In the genomic region with DNA sequence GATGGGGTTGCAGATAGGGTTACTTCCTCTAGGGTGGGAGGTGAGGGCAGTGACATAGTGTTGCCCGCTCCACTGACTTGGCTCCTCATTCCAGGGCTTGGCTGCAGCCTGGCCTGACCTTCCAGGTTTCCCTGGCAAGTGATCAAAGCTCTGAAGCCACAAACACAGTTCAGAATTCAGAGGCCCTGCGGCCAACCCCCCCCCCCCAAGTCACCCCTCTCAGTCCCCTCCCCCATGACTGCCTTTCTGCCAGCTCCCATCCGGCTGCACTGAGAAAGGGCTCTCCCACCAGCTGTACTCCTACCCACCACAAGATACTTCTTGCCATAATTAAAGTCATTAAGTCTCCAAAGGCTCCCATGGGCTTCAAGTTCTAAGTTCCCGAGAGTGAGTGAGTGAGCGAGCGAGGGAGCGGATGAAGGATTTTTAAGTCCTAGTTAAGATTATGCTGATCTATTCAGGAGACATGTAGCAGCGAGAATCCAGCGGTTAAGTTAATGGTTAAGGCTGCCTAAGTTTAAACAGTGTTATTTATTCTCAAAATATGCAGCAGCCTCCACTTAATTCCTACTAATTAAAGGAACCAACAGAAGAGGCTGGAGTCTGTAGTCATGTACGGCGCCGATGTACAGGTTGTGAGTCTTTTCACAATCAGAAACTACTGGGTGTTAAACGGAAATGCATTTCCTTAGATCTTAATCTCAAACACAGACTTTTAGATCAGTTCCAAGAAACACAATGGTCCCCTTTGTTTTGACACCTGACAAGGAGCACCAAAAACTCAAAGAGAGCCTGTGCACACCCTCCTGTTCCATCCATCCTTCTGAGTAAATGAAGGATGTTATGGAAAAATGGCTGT, we compare ENCODE assay signal across 8 mouse cellular contexts. TPM values are rescaled to one million over a fixed set of nuclear protein-coding genes. Genes with fewer than 3 reads are reported as not detected.
DNase-seq lines count a peak whose midpoint lies in the region; ATAC-seq lines count a peak whose summit lies in the region.

No protein-coding gene starts in this region.

- 0 out of 2 replicates have a peak overlapping the region, but pooled peaks have one; percentile 18 for H3K27ac ChIP-seq in embryonic facial prominence, embryonic 12.5 days
- peak overlapping the region; percentile 50 for H3K27ac ChIP-seq in hindbrain, embryonic 15.5 days (replicated peaks)
- H3K27ac ChIP-seq in liver, embryonic 12.5 days: no peak overlapping the region
- H3K27ac ChIP-seq in neural tube, embryonic 14.5 days (ENCODE audit: low read depth, low read length): no peak overlapping the region

- H3K4me1 ChIP-seq in embryonic facial prominence, embryonic 12.5 days: peaks cover 28% of the 10 kb centered on the region
- peaks cover 17% of the 10 kb centered on the region for H3K4me1 ChIP-seq in hindbrain, embryonic 15.5 days (replicated peaks)
- peaks cover 23% of the 10 kb centered on the region; the same call in 1 of the 2 replicates for H3K4me1 ChIP-seq in liver, embryonic 12.5 days
- H3K4me1 ChIP-seq in neural tube, embryonic 14.5 days (ENCODE audit: control insufficient read depth, insufficient read depth, low read length): peaks cover 12% of the 10 kb centered on the region; the same call in 1 of the 2 replicates

- no peaks in the 10 kb centered on the region for H3K36me3 ChIP-seq in embryonic facial prominence, embryonic 12.5 days
- H3K36me3 ChIP-seq in hindbrain, embryonic 15.5 days: no peaks in the 10 kb centered on the region
- no peaks in the 10 kb centered on the region for H3K36me3 ChIP-seq in liver, embryonic 12.5 days
- H3K36me3 ChIP-seq in neural tube, embryonic 14.5 days (ENCODE audit: control insufficient read depth, insufficient read depth, low read length): no peaks in the 10 kb centered on the region

- peak; percentile 66 for DNase-seq in ovary, adult 18-20 months (ENCODE audit: low spot score)
- no peak for DNase-seq in ovary, postnatal 10 days (ENCODE audit: low spot score)
- no peak for DNase-seq in right cerebral cortex, postnatal 36 days (ENCODE audit: low spot score in 2 of 2)

- peak overlapping the region; percentile 18; the same call in 1 of the 2 replicates for H3K4me2 ChIP-seq in embryonic facial prominence, embryonic 12.5 days (replicated peaks)
- no peak overlapping the region; the same call in 1 of the 2 replicates for H3K4me2 ChIP-seq in hindbrain, embryonic 15.5 days
- H3K4me2 ChIP-seq in liver, embryonic 12.5 days: no peak overlapping the region
- no peak overlapping the region for H3K4me2 ChIP-seq in neural tube, embryonic 14.5 days (ENCODE audit: low read depth, low read length)

- no peak overlapping the region for H3K9ac ChIP-seq in embryonic facial prominence, embryonic 12.5 days
- no peak overlapping the region for H3K9ac ChIP-seq in hindbrain, embryonic 15.5 days
- no peak overlapping the region for H3K9ac ChIP-seq in liver, embryonic 12.5 days
- no peak overlapping the region for H3K9ac ChIP-seq in neural tube, embryonic 14.5 days (replicated peaks; ENCODE audit: low read depth, low read length)

- H3K9me3 ChIP-seq in embryonic facial prominence, embryonic 12.5 days: no peaks in the 10 kb centered on the region
- no peaks in the 10 kb centered on the region for H3K9me3 ChIP-seq in hindbrain, embryonic 15.5 days
- H3K9me3 ChIP-seq in liver, embryonic 12.5 days (replicated peaks): no peaks in the 10 kb centered on the region
- no peaks in the 10 kb centered on the region for H3K9me3 ChIP-seq in neural tube, embryonic 14.5 days (ENCODE audit: control insufficient read depth, low read length)

- peak; percentile 64; the same call in 1 of the 2 replicates for ATAC-seq in embryonic facial prominence, embryonic 12.5 days (ENCODE audit: insufficient number of reproducible peaks, insufficient read depth, low FRiP score, low TSS enrichment)
- peak; percentile 79 for ATAC-seq in hindbrain, embryonic 15.5 days (ENCODE audit: low FRiP score, low read depth)
- peak; percentile 47; the same call in 1 of the 2 replicates for ATAC-seq in liver, embryonic 12.5 days
- ATAC-seq in neural tube, embryonic 14.5 days (ENCODE audit: low read depth): peak; percentile 79
- ATAC-seq in monocyte, adult 5-6 weeks (replicated peaks; ENCODE audit: insufficient number of reproducible peaks, low FRiP score, low TSS enrichment, poor library complexity, severe bottlenecking): no peak

- WGBS in embryonic facial prominence, embryonic 12.5 days: 10% methylated on average over 13 of the region's 13 CpGs
- WGBS in hindbrain, embryonic 15.5 days: 30% methylated on average over 13 of the region's 13 CpGs
- 57% methylated on average over 13 of the region's 13 CpGs for WGBS in liver, embryonic 12.5 days (ENCODE audit: insufficient replicate concordance)
- 38% methylated on average over 13 of the region's 13 CpGs for WGBS in neural tube, embryonic 14.5 days

- no peak overlapping the region for H3K4me3 ChIP-seq in embryonic facial prominence, embryonic 12.5 days
- no peak overlapping the region for H3K4me3 ChIP-seq in hindbrain, embryonic 15.5 days
- no peak overlapping the region for H3K4me3 ChIP-seq in liver, embryonic 12.5 days
- no peak overlapping the region for H3K4me3 ChIP-seq in neural tube, embryonic 14.5 days (ENCODE audit: low read depth, low read length)

- H3K27me3 ChIP-seq in embryonic facial prominence, embryonic 12.5 days: no peaks in the 10 kb centered on the region
- H3K27me3 ChIP-seq in hindbrain, embryonic 15.5 days: no peaks in the 10 kb centered on the region
- no peaks in the 10 kb centered on the region for H3K27me3 ChIP-seq in liver, embryonic 12.5 days (replicated peaks)
- no peaks in the 10 kb centered on the region for H3K27me3 ChIP-seq in neural tube, embryonic 14.5 days (ENCODE audit: control insufficient read depth, insufficient read depth, low read length)

RNA-seq across cellular contexts. Expression of a gene that starts 36.0 kb away (rescaled TPM):
- polyA plus RNA-seq in embryonic facial prominence, embryonic 12.5 days (2016; fragmentation: Nextera tagmentation; extraction: Ambion mirVana): 23.3 and 24.7 TPM in 2 replicates
- 5.6 and 6.1 TPM in 2 replicates for polyA plus RNA-seq in hindbrain, embryonic 15.5 days (2015; fragmentation: Nextera tagmentation; extraction: Ambion mirVana)
- polyA plus RNA-seq in liver, embryonic 12.5 days (2016; fragmentation: Nextera tagmentation; extraction: Ambion mirVana): 2.4 and 3.1 TPM in 2 replicates
- 3.7 and 6.5 TPM in 2 replicates for polyA plus RNA-seq in neural tube, embryonic 14.5 days (2014; fragmentation: Nextera tagmentation; extraction: Ambion mirVana)
- total RNA-seq in monocyte, adult 5-6 weeks (2017): 4.5 to 8.6 TPM (median 5.0 TPM) in 3 replicates

Comparison
In these comparisons a context has a peak if more than half of its experiments do, and no peak if none do; other contexts are left out.
1. H3K27ac ChIP-seq: peak in embryonic facial prominence, embryonic 12.5 days (single experiment) and hindbrain, embryonic 15.5 days (single experiment); none in liver, embryonic 12.5 days (single experiment) and neural tube, embryonic 14.5 days (single experiment).